Mouse (Mus musculus): ENCODE data around the gene Ninj2. TPM values are rescaled to one million over a fixed set of nuclear protein-coding genes. Genes with fewer than 3 reads are reported as not detected.
A peak's percentile ranks its signal among the peaks of the same experiment; 100 is the strongest.

The Ninj2 gene
- polyA plus RNA-seq, 1 experiment from 2014 or later = not detected

DNA sequence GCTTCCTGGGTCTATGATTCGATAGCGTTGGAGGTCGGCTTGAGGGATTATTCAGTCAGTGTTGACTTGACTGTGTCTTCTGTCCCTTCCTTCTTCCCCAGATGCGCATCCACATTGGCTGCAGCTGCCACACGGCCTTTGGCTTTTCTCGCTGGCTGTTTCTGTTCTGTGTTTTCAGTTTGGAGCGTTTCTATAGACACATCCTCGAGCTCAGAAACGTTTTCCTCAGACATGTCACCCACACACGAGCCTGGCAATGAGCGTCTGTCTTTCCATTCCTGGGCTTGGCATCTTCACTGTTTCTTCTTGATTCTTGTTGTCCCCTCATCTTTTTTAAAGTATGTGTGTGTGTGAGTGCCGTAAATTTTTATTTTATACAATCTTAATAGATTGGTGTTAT, 8.1 kb downstream of the Ninj2 start:
- no peak overlapping the region for H3K27ac ChIP-seq
- no peaks in the 10 kb centered on the region for H3K9me3 ChIP-seq (replicated peaks)
- H3K4me3 ChIP-seq = no peak overlapping the region
- H3K27me3 ChIP-seq (ENCODE audit: low read depth, poor library complexity, severe bottlenecking) = no peaks in the 10 kb centered on the region
- no peaks in the 10 kb centered on the region for H3K36me3 ChIP-seq
- H3K4me1 ChIP-seq = no peaks in the 10 kb centered on the region
- no peak for DNase-seq (ENCODE audit: low spot score)
- 87% methylated on average over 12 of the region's 12 CpGs for WGBS

DNA sequence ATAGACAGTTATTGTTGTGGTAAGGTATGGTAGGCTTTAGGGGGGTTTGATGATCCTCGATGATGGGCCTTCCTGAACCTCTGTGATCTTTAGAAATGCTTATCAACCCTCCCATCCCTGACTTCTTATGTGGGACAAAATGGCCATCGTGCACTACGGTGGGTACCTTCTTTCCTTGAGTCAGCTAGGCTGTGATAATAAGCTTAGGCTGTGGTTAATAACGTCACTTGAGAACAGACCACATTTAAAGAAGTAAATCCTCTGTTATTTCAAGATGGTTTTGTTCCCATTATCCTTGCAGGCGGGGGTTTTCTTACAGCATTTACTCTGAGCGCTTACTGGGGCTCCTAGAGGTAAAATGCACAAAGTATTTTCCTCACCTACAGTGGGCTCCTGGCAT, 8.8 kb downstream of the Ninj2 start:
- no peak overlapping the region for H3K27ac ChIP-seq
- 87% methylated on average over 6 of the region's 6 CpGs for WGBS
- no peaks in the 10 kb centered on the region for H3K27me3 ChIP-seq (ENCODE audit: low read depth, poor library complexity, severe bottlenecking)
- no peaks in the 10 kb centered on the region for H3K36me3 ChIP-seq
- H3K9me3 ChIP-seq (replicated peaks) = no peaks in the 10 kb centered on the region
- H3K4me1 ChIP-seq = no peaks in the 10 kb centered on the region
- no peak overlapping the region for H3K4me3 ChIP-seq
- DNase-seq (ENCODE audit: low spot score) = no peak

DNA sequence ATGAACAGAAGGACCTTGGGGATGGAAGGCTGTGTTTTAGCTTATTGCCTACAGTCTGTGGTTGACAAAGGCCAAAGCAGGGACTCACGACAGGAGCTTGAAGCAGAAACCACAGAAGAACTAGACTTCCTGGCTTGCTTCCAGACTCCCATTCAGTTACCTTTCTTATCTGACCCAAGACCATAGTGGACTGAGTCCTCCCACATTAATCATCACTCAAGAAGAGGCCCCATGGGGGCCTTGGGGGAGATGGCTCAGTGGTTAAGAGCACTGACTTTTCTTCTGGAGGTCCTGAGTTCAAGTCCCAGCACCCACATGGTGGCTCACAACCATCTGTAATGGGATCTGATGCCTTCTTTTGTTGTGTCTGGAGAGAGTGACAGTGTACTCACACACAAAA, 10.0 kb downstream of the Ninj2 start:
- 76% methylated on average over 1 of the region's 1 CpGs for WGBS

GRCm38 (mm10) chr6:120105055-120105454, 11.9 kb downstream of the Ninj2 start:
- H3K9me3 ChIP-seq (replicated peaks) = no peaks in the 10 kb centered on the region
- no peak overlapping the region for H3K4me3 ChIP-seq
- no peak for DNase-seq (ENCODE audit: low spot score)
- no peaks in the 10 kb centered on the region for H3K27me3 ChIP-seq (ENCODE audit: low read depth, poor library complexity, severe bottlenecking)
- H3K27ac ChIP-seq = no peak overlapping the region
- H3K36me3 ChIP-seq = no peaks in the 10 kb centered on the region
- H3K4me1 ChIP-seq = peaks cover 15% of the 10 kb centered on the region

More for the DNA sequence above, 10.0 kb downstream of the Ninj2 start:
- DNase-seq (ENCODE audit: low spot score) = no peak
- Histone ChIP-seq H3K27ac (no peak overlapping the region), H3K9me3 (replicated peaks) (no peaks in the 10 kb centered on the region), H3K36me3 (no peaks in the 10 kb centered on the region), H3K4me1 (peaks cover 3% of the 10 kb centered on the region; the same call in 1 of the 2 replicates), H3K4me3 (no peak overlapping the region), H3K27me3 (ENCODE audit: low read depth, poor library complexity, severe bottlenecking) (no peaks in the 10 kb centered on the region)

DNA sequence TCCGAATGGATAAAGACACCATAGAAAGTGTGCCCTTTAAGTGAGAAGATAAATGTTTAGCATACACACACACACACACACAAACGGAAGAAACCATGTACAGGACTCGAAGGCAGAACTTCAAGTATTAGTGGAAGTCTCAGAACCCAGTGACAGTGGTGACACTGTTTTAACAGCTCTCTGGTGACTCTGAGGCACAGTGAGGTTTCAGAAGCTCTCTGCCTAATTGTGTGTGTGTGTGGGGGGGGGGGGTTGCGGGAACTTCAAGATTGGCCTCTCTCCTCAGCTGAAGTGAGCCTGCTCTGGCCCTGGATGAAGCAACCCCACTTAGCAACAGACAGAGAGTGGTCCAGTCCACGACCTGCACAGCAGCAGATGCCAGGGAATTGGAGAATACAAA, 14.4 kb downstream of the Ninj2 start:
- no peak for DNase-seq (ENCODE audit: low spot score)
- Histone ChIP-seq H3K36me3 (no peaks in the 10 kb centered on the region), H3K27ac (no peak overlapping the region), H3K27me3 (ENCODE audit: low read depth, poor library complexity, severe bottlenecking) (no peaks in the 10 kb centered on the region), H3K4me1 (peaks cover 30% of the 10 kb centered on the region), H3K9me3 (replicated peaks) (no peaks in the 10 kb centered on the region), H3K4me3 (no peak overlapping the region)
- 71% methylated on average over 5 of the region's 5 CpGs for WGBS

DNA sequence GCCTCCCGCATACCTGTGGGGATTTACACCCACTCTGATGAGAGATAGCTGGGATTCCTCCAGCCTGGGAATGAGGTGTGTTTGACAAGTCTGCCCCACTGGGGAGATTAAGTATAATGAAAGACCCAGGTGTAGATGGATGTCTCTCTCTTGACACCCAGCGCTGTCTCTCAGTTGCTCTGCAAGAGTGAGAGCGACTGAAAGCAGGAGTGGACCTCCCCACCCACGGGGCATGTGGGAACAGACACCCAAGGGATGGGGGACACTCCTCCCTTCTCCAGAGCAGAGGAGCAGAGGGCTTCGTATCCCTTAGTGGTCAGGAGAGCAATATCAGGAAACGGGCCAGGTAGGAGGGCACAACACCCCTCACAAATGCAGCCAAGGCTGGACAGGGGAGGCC, 14.9 kb downstream of the Ninj2 start:
- 69% methylated on average over 6 of the region's 6 CpGs for WGBS
- no peaks in the 10 kb centered on the region for H3K36me3 ChIP-seq
- H3K27me3 ChIP-seq (ENCODE audit: low read depth, poor library complexity, severe bottlenecking) = no peaks in the 10 kb centered on the region
- H3K4me1 ChIP-seq = peaks cover 34% of the 10 kb centered on the region
- 0 out of 2 replicates have a peak overlapping the region, but pooled peaks have one; percentile 26 for H3K27ac ChIP-seq
- H3K4me3 ChIP-seq = no peak overlapping the region
- DNase-seq (ENCODE audit: low spot score) = no peak
- no peaks in the 10 kb centered on the region for H3K9me3 ChIP-seq (replicated peaks)

DNA sequence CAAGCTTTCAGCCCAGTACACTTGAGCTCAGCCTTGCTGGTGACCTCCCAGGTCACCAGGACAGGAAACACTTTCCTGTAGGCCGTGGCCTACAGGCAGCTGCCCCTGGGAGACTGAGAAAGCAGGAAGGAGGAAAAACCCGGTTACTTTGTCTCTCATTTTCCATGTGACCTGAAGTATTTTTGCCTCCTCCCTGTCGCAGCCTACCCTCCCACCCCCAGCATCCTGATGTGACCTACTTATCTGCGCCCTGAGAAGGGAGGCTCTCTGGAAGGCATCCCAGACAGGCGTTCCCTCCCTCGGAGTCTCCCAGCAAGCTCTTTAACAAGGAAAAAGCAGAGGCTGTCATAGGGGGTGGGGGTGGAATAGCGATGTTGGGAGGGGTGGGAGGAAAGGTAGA, 16.0 kb downstream of the Ninj2 start:
- Histone ChIP-seq H3K27ac (peak overlapping the region; percentile 66), H3K9me3 (replicated peaks) (no peaks in the 10 kb centered on the region), H3K4me3 (no peak overlapping the region), H3K4me1 (peaks cover 34% of the 10 kb centered on the region), H3K27me3 (ENCODE audit: low read depth, poor library complexity, severe bottlenecking) (no peaks in the 10 kb centered on the region), H3K36me3 (no peaks in the 10 kb centered on the region)
- WGBS = 23% methylated on average over 7 of the region's 7 CpGs
- no peak for DNase-seq (ENCODE audit: low spot score)

DNA sequence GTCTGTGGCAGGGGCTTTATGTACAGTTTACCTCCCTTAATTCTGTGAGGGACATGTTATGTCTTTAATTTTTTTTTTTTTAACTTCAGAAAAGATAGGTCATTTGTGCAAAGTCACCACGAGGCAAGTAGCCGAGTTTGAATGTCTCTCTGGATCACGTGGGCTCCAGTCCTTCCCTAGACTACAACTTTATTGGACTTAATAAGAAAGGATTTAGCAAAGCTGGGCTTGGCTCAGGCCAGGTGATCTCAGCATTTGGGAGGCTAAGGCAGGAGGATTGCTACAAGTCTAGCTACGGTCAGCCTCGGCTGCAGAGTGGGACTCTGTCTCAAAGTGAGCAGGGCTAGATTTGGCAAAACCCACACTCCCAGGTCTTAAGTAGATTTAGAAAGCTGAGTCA, 16.8 kb downstream of the Ninj2 start:
- Histone ChIP-seq H3K9me3 (replicated peaks) (no peaks in the 10 kb centered on the region), H3K4me3 (no peak overlapping the region), H3K4me1 (peaks cover 38% of the 10 kb centered on the region), H3K27me3 (ENCODE audit: low read depth, poor library complexity, severe bottlenecking) (no peaks in the 10 kb centered on the region), H3K27ac (no peak overlapping the region), H3K36me3 (no peaks in the 10 kb centered on the region)
- 87% methylated on average over 5 of the region's 5 CpGs for WGBS
- DNase-seq (ENCODE audit: low spot score) = no peak

DNA sequence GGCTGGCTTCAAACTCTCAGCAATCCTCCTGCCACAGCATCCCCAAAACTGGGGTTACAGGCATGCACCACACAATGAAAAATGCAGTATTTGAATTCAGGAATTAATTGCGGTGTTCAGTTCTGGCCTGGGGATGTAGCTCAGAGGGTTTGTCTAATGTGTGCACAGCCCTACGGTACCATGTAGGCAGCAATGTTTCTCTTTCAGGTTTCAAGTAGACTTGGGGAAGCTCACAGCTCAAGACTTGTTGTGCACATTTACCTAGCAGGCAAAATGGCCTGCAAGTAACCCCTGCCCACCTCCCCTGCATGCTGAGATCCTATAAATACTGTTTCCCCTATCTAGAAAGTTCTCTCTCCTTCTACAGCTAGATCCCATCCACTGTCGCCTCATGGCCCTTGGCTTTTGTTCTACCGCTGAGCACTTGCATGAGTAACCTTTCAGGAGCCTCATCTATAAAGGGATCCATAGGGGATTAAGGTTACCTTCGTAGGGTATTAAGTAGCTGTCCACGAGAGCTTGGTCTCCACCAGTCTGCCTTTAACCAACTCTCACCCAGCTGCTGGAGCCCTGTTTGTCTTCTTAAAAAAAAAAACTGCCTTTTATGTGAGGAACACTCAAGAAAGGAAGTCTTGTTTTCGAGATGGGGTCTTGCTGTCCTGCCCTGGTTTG, 17.7 kb downstream of the Ninj2 start:
- Histone ChIP-seq H3K27ac (peak overlapping the region; percentile 87; the same call in 1 of the 2 replicates), H3K27me3 (ENCODE audit: low read depth, poor library complexity, severe bottlenecking) (no peaks in the 10 kb centered on the region), H3K36me3 (no peaks in the 10 kb centered on the region), H3K4me3 (no peak overlapping the region), H3K4me1 (peaks cover 44% of the 10 kb centered on the region), H3K9me3 (replicated peaks) (no peaks in the 10 kb centered on the region)
- WGBS = 87% methylated on average over 7 of the region's 7 CpGs
- DNase-seq (ENCODE audit: low spot score) = no peak

- Histone ChIP-seq H3K36me3 (no peaks in the 10 kb centered on the region), H3K4me1 (peaks cover 44% of the 10 kb centered on the region), H3K9me3 (replicated peaks) (no peaks in the 10 kb centered on the region), H3K27ac (peak overlapping the region; percentile 87), H3K4me3 (no peak overlapping the region), H3K27me3 (ENCODE audit: low read depth, poor library complexity, severe bottlenecking) (no peaks in the 10 kb centered on the region)
- 77% methylated on average over 3 of the region's 3 CpGs for WGBS
- no peak for DNase-seq (ENCODE audit: low spot score)
Measured at GRCm38 (mm10) chr6:120111410-120111783, 18.2 kb downstream of the Ninj2 start.

GRCm38 (mm10) chr6:120111984-120112803, 19.0 kb downstream of the Ninj2 start:
- peak; percentile 86 for DNase-seq (ENCODE audit: low spot score)
- peak overlapping the region; percentile 87 for H3K27ac ChIP-seq
- H3K36me3 ChIP-seq = no peaks in the 10 kb centered on the region
- WGBS = 7% methylated on average over 18 of the region's 22 CpGs
- H3K9me3 ChIP-seq (replicated peaks) = no peaks in the 10 kb centered on the region
- no peaks in the 10 kb centered on the region for H3K27me3 ChIP-seq (ENCODE audit: low read depth, poor library complexity, severe bottlenecking)
- peak overlapping the region; percentile 32 for H3K4me3 ChIP-seq
- peaks cover 44% of the 10 kb centered on the region for H3K4me1 ChIP-seq

- Histone ChIP-seq H3K27me3 (ENCODE audit: low read depth, poor library complexity, severe bottlenecking) (no peaks in the 10 kb centered on the region), H3K9me3 (replicated peaks) (no peaks in the 10 kb centered on the region), H3K27ac (no peak overlapping the region), H3K4me3 (no peak overlapping the region), H3K36me3 (no peaks in the 10 kb centered on the region), H3K4me1 (peaks cover 36% of the 10 kb centered on the region)
- 96% methylated on average over 3 of the region's 3 CpGs for WGBS
- no peak for DNase-seq (ENCODE audit: low spot score)
Measured at GRCm38 (mm10) chr6:120113856-120114255, 20.7 kb downstream of the Ninj2 start.

GRCm38 (mm10) chr6:120114271-120114670, 21.1 kb downstream of the Ninj2 start:
- Histone ChIP-seq H3K9me3 (replicated peaks) (no peaks in the 10 kb centered on the region), H3K4me3 (no peak overlapping the region), H3K27ac (no peak overlapping the region), H3K4me1 (peaks cover 31% of the 10 kb centered on the region), H3K27me3 (ENCODE audit: low read depth, poor library complexity, severe bottlenecking) (no peaks in the 10 kb centered on the region), H3K36me3 (no peaks in the 10 kb centered on the region)
- no peak for DNase-seq (ENCODE audit: low spot score)
- 93% methylated on average over 1 of the region's 1 CpGs for WGBS

Measured in limb, embryonic 10.5 days (tissue).